Mouse (Mus musculus): ENCODE results near the gene Acy3. TPM values are rescaled to one million over a fixed set of nuclear protein-coding genes. Genes with fewer than 3 reads are reported as not detected.

The Acy3 gene
- polyA plus RNA-seq (2015; fragmentation: Nextera tagmentation; extraction: Ambion mirVana) = 4.6 and 6.8 TPM in 2 replicates

GRCm38 (mm10) chr19:3986334-3986733 lies at the start of gene Acy3:
Acy3 (plus strand) TSS chr19:3986570.
- no peaks in the 10 kb centered on the region for H3K9me3 ChIP-seq
- 5% methylated on average over 8 of the region's 8 CpGs for WGBS
- peak; percentile 68; the same call in 1 of the 2 replicates for ATAC-seq (ENCODE audit: low FRiP score, low read depth)
- no peaks in the 10 kb centered on the region for H3K27me3 ChIP-seq
- H3K4me3 ChIP-seq = no peak within 1 kb of the TSS
- H3K4me2 ChIP-seq (replicated peaks) = peak within 1 kb of the TSS; percentile 41
- peak within 1 kb of the TSS; percentile 58; the same call in 1 of the 2 replicates for H3K27ac ChIP-seq
- peak within 1 kb of the TSS; percentile 43; the same call in 1 of the 2 replicates for H3K9ac ChIP-seq
- H3K36me3 ChIP-seq = no peaks in the 10 kb centered on the region
- peaks cover 34% of the 10 kb centered on the region for H3K4me1 ChIP-seq

DNA sequence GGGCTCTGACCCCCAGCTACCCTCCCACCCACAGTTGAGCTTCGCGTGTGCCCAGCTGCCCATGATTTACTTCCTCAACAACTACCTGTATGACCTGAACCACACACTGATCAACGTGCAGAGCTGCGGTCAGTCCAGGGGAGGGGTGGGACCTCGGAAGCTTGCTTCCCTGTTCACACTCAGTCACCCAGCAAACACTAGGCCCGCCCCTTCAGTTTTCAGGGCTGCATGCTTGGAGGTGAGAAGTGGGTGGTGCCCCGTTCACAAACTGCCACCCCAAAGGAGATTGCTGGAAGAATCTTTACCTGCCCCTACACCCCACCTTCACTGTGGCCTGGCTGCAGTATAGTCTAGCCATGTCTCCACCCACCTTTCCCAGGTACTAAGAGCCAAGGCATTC lies 44.1 kb upstream of the Acy3 start:
- Histone ChIP-seq H3K4me3 (no peak overlapping the region), H3K36me3 (no peaks in the 10 kb centered on the region), H3K9me3 (no peaks in the 10 kb centered on the region), H3K9ac (no peak overlapping the region), H3K27ac (no peak overlapping the region), H3K27me3 (peaks cover 15% of the 10 kb centered on the region; the same call in 1 of the 2 replicates), H3K4me2 (replicated peaks) (no peak overlapping the region), H3K4me1 (no peaks in the 10 kb centered on the region)
- WGBS = 83% methylated on average over 7 of the region's 7 CpGs
- ATAC-seq (ENCODE audit: low FRiP score, low read depth) = no peak

DNA sequence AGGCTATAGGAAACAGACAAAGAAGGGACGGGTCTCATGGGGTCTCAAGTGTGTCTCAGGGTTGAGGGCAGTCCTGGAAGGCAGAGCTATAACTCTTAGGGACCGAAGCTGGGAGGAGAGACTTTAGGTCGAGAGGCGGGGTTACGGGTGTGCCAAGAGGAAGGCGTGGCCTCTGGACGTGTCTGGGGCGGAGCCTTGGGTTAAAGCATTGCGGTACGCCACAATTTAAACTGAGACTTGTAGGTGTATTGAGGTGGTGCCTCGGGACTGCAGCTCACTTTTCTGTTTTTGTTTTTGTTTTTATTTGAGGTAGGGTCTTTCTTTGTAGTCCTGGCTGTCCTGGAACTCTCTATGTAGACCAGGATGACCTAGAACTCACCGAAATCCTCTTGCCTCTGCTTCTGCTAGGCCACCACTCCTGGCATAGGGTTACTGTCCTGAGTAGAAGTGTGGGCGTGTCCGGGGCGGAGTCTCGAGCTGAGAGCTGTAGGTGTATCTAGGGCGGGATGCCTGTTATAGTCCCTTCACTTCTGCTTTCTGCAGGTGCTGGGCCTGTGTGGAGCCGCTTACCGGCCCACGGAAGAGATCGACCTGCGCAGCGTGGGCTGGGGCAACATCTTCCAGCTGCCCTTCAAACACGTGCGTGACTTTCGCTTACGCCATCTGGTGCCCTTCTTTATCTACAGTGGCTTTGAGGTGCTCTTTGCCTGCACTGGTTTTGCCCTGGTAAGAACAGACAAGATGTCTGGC lies 43.2 kb upstream of the Acy3 start:
- peak overlapping the region; percentile 36 for H3K4me2 ChIP-seq (replicated peaks)
- no peak for ATAC-seq (ENCODE audit: low FRiP score, low read depth)

DNA sequence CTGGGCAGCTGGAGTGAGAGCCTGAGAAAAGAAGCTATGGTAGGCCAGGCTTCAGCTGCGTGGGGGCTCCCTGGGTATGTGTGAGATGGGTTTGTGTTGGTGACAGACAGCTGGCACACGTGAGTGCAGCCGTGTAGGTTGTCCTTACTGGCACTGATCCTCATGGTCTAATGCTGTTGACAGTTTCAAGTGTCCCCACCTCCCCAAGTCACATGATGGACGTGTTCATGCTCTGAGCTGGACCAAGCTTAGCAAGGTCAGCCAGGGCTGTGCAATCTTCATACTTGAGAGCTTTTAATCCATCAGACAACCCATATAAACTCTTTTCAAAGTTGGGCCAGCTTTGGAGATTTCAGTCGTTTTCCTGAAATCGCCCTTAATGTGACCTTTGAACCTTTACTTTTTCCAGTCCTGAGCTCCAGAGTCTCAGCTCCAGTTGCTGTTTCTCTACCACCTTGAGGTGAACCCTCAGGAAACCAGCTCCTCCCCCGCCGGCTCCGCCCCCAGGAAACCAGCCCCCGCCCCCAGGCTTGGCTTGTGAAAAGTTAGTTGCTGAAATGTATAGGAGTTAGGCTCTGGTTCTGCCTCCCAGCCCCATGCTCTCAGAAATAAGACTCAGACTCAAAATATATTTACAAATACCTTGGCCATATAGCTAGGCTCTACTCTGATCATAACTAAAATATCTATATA lies 40.4 kb upstream of the Acy3 start:
- WGBS = 31% methylated on average over 10 of the region's 10 CpGs
- no peak for ATAC-seq (ENCODE audit: low FRiP score, low read depth)

More for the DNA sequence above, 43.2 kb upstream of the Acy3 start:
- H3K36me3 ChIP-seq = no peaks in the 10 kb centered on the region
- peaks cover 15% of the 10 kb centered on the region; the same call in 1 of the 2 replicates for H3K27me3 ChIP-seq
- no peak overlapping the region for H3K4me3 ChIP-seq
- H3K9ac ChIP-seq = 0 out of 2 replicates have a peak overlapping the region, but pooled peaks have one; percentile 25
- H3K27ac ChIP-seq = no peak overlapping the region
- H3K4me1 ChIP-seq = no peaks in the 10 kb centered on the region
- H3K9me3 ChIP-seq = no peaks in the 10 kb centered on the region
- WGBS = 28% methylated on average over 27 of the region's 27 CpGs

DNA sequence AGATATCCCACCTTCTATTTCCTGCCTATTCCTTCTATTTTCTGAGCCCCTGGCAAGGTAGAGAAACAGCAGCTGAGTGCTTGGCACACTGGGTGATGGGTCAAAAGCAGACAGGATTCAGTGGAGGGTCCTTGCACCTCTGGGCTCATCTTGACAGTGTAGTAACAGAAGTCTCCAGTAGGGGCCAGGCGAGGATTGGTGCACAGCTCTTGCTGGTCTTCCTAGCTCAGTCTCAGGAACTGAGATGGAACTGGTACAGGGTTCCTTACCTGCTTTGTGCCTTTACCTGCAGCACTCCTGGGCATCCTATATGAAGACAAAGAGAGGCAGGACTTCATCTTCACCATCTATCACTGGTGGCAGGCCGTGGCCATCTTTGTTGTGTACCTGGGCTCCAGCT lies 39.7 kb upstream of the Acy3 start:
- no peaks in the 10 kb centered on the region for H3K9me3 ChIP-seq
- H3K36me3 ChIP-seq = no peaks in the 10 kb centered on the region
- no peak overlapping the region for H3K9ac ChIP-seq
- WGBS = 15% methylated on average over 2 of the region's 2 CpGs
- peak; percentile 64 for ATAC-seq (ENCODE audit: low FRiP score, low read depth)
- no peak overlapping the region for H3K27ac ChIP-seq
- H3K4me2 ChIP-seq (replicated peaks) = no peak overlapping the region
- H3K4me3 ChIP-seq = no peak overlapping the region
- H3K4me1 ChIP-seq = no peaks in the 10 kb centered on the region
- H3K27me3 ChIP-seq = peaks cover 15% of the 10 kb centered on the region; the same call in 1 of the 2 replicates

More for the DNA sequence above, 40.4 kb upstream of the Acy3 start:
- H3K9me3 ChIP-seq = no peaks in the 10 kb centered on the region
- H3K4me3 ChIP-seq = no peak overlapping the region
- H3K27ac ChIP-seq = no peak overlapping the region
- H3K4me2 ChIP-seq (replicated peaks) = no peak overlapping the region
- no peak overlapping the region for H3K9ac ChIP-seq
- H3K27me3 ChIP-seq = peaks cover 15% of the 10 kb centered on the region; the same call in 1 of the 2 replicates
- no peaks in the 10 kb centered on the region for H3K4me1 ChIP-seq
- H3K36me3 ChIP-seq = no peaks in the 10 kb centered on the region

GRCm38 (mm10) chr19:3947813-3948212 lies 38.6 kb upstream of the Acy3 start:
- H3K9me3 ChIP-seq = no peaks in the 10 kb centered on the region
- no peak overlapping the region for H3K4me3 ChIP-seq
- H3K27me3 ChIP-seq = peaks cover 12% of the 10 kb centered on the region; the same call in 1 of the 2 replicates
- H3K9ac ChIP-seq = no peak overlapping the region
- no peak overlapping the region for H3K4me2 ChIP-seq (replicated peaks)
- H3K36me3 ChIP-seq = no peaks in the 10 kb centered on the region
- no peak for ATAC-seq (ENCODE audit: low FRiP score, low read depth)
- WGBS = 74% methylated on average over 3 of the region's 3 CpGs
- no peaks in the 10 kb centered on the region for H3K4me1 ChIP-seq
- no peak overlapping the region for H3K27ac ChIP-seq

GRCm38 (mm10) chr19:3948546-3948945 lies 37.8 kb upstream of the Acy3 start:
- H3K27me3 ChIP-seq = peaks cover 6% of the 10 kb centered on the region; the same call in 1 of the 2 replicates
- WGBS = 68% methylated on average over 14 of the region's 14 CpGs
- no peak overlapping the region for H3K4me2 ChIP-seq (replicated peaks)
- no peak overlapping the region for H3K4me3 ChIP-seq
- H3K27ac ChIP-seq = no peak overlapping the region
- no peak for ATAC-seq (ENCODE audit: low FRiP score, low read depth)
- H3K9ac ChIP-seq = no peak overlapping the region
- H3K4me1 ChIP-seq = no peaks in the 10 kb centered on the region
- no peaks in the 10 kb centered on the region for H3K9me3 ChIP-seq
- H3K36me3 ChIP-seq = no peaks in the 10 kb centered on the region

- WGBS = 76% methylated on average over 3 of the region's 3 CpGs
Measured at GRCm38 (mm10) chr19:3950331-3950730, 36.0 kb upstream of the Acy3 start.

GRCm38 (mm10) chr19:3951461-3951860 lies 34.9 kb upstream of the Acy3 start:
- H3K27ac ChIP-seq = no peak overlapping the region
- no peaks in the 10 kb centered on the region for H3K9me3 ChIP-seq
- H3K4me2 ChIP-seq (replicated peaks) = no peak overlapping the region
- ATAC-seq (ENCODE audit: low FRiP score, low read depth) = no peak
- H3K9ac ChIP-seq = no peak overlapping the region
- no peak overlapping the region for H3K4me3 ChIP-seq
- no peaks in the 10 kb centered on the region for H3K36me3 ChIP-seq
- H3K27me3 ChIP-seq = no peaks in the 10 kb centered on the region
- H3K4me1 ChIP-seq = no peaks in the 10 kb centered on the region

More at GRCm38 (mm10) chr19:3950331-3950730, 36.0 kb upstream of the Acy3 start:
- H3K9ac ChIP-seq = no peak overlapping the region
- no peaks in the 10 kb centered on the region for H3K27me3 ChIP-seq
- no peaks in the 10 kb centered on the region for H3K4me1 ChIP-seq
- H3K4me2 ChIP-seq (replicated peaks) = no peak overlapping the region
- ATAC-seq (ENCODE audit: low FRiP score, low read depth) = no peak
- H3K27ac ChIP-seq = no peak overlapping the region
- no peaks in the 10 kb centered on the region for H3K36me3 ChIP-seq
- H3K4me3 ChIP-seq = no peak overlapping the region
- H3K9me3 ChIP-seq = no peaks in the 10 kb centered on the region

GRCm38 (mm10) chr19:3952099-3952498 lies 34.3 kb upstream of the Acy3 start:
- H3K27ac ChIP-seq = no peak overlapping the region
- no peaks in the 10 kb centered on the region for H3K4me1 ChIP-seq
- no peak overlapping the region for H3K4me2 ChIP-seq (replicated peaks)
- H3K27me3 ChIP-seq = no peaks in the 10 kb centered on the region
- H3K4me3 ChIP-seq = no peak overlapping the region
- 65% methylated on average over 1 of the region's 1 CpGs for WGBS
- no peak overlapping the region for H3K9ac ChIP-seq
- no peaks in the 10 kb centered on the region for H3K36me3 ChIP-seq
- no peaks in the 10 kb centered on the region for H3K9me3 ChIP-seq
- no peak for ATAC-seq (ENCODE audit: low FRiP score, low read depth)

- no peak for ATAC-seq (ENCODE audit: low FRiP score, low read depth)
- WGBS = 71% methylated on average over 3 of the region's 3 CpGs
- no peak overlapping the region for H3K4me2 ChIP-seq (replicated peaks)
Measured at GRCm38 (mm10) chr19:3955033-3955432, 31.3 kb upstream of the Acy3 start.

GRCm38 (mm10) chr19:3955804-3956203 lies 30.6 kb upstream of the Acy3 start:
- 49% methylated on average over 4 of the region's 4 CpGs for WGBS

More at GRCm38 (mm10) chr19:3955033-3955432, 31.3 kb upstream of the Acy3 start:
- Histone ChIP-seq H3K4me3 (no peak overlapping the region), H3K27me3 (no peaks in the 10 kb centered on the region), H3K4me1 (no peaks in the 10 kb centered on the region), H3K9me3 (no peaks in the 10 kb centered on the region), H3K36me3 (no peaks in the 10 kb centered on the region), H3K9ac (no peak overlapping the region), H3K27ac (no peak overlapping the region)

More at GRCm38 (mm10) chr19:3955804-3956203, 30.6 kb upstream of the Acy3 start:
- no peak overlapping the region for H3K9ac ChIP-seq
- no peak overlapping the region for H3K4me2 ChIP-seq (replicated peaks)
- H3K9me3 ChIP-seq = no peaks in the 10 kb centered on the region
- no peaks in the 10 kb centered on the region for H3K36me3 ChIP-seq
- ATAC-seq (ENCODE audit: low FRiP score, low read depth) = no peak
- no peaks in the 10 kb centered on the region for H3K27me3 ChIP-seq
- no peak overlapping the region for H3K27ac ChIP-seq
- no peaks in the 10 kb centered on the region for H3K4me1 ChIP-seq
- H3K4me3 ChIP-seq = no peak overlapping the region
